Mouse (Mus musculus) megakaryocyte, embryonic 14.5 days (primary cell): ENCODE results near the gene B230217C12Rik. TPM values are rescaled to one million over a fixed set of nuclear protein-coding genes. Genes with fewer than 3 reads are reported as not detected.
A peak's percentile ranks its signal among the peaks of the same experiment; 100 is the strongest.

Source experiments
- H3K27me3 ChIP-seq: replicated peaks from 2 replicates; pipeline ENCODE3; 2012; ENCODE audit warnings: inconsistent platforms
- H3K36me3 ChIP-seq: replicated peaks from 2 replicates; pipeline ENCODE3; 2012; ENCODE audit warnings: low read length, inconsistent platforms, mixed read lengths
- H3K4me1 ChIP-seq: 2 replicates; pipeline ENCODE4 v1.6.1; 2012; ENCODE audit warnings: inconsistent platforms
- H3K4me3 ChIP-seq: replicated peaks from 2 replicates; pipeline ENCODE3; 2012; ENCODE audit warnings: moderate library complexity, mild to moderate bottlenecking, inconsistent platforms
- H3K9me3 ChIP-seq: 2 replicates; pipeline ENCODE4 v1.6.1; 2012; ENCODE audit warnings: inconsistent platforms
- FLI1 ChIP-seq: IDR thresholded peaks from 2 replicates; pipeline ENCODE4 v1.6.1; 2012; ENCODE audit warnings: low read length, inconsistent platforms, mixed read lengths
- GATA1 ChIP-seq: IDR thresholded peaks from 3 replicates; pipeline ENCODE4 v1.6.1; 2012; ENCODE audit warnings: mixed read lengths, low read length, inconsistent platforms, borderline replicate concordance
- polyA plus RNA-seq: library from polyadenylated mRNA; stranded (reverse); fragments of >175 nt; gene quantifications from 2 replicates; pipeline ENCODE4 v1.2.3, GENCODE M21; 2012; ENCODE audit warnings: low replicate concordance; ENCODE audit not compliant: insufficient read depth

Gene B230217C12Rik
- polyA plus RNA-seq, 1 experiment: 1.7 TPM

DNA sequence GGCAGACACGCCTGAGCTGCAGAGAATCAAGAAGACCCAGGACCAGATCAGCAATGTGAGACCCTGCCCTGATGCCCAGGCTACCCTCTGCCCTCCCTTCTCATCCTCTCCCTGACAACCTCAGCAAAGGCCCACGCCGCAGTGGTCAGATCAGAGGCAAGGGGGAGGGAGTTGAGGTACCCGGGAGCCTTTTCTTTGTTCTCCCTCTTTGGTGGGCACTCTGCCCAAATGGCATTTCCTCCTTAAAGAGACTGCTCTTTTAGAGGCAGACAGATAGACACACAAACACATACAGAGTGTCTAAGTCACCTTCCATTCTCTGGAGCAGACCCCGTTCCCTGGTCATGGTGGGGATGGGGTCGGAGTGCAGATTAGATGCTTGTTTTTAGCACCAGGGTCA lies 15.7 kb upstream of the B230217C12Rik start:
- no peaks in the 10 kb centered on the region for H3K27me3 ChIP-seq
- peaks cover 96% of the 10 kb centered on the region for H3K36me3 ChIP-seq
- H3K9me3 ChIP-seq: no peaks in the 10 kb centered on the region
- peak overlapping the region; percentile 29 for H3K4me3 ChIP-seq
- no peak for TF ChIP-seq GATA1
- no peak for TF ChIP-seq FLI1
- peaks cover 97% of the 10 kb centered on the region for H3K4me1 ChIP-seq

GRCm38 (mm10) chr11:97825295-97825694 lies 15.3 kb upstream of the B230217C12Rik start:
- H3K4me3 ChIP-seq: peak overlapping the region; percentile 21
- no peaks in the 10 kb centered on the region for H3K27me3 ChIP-seq
- peaks cover 96% of the 10 kb centered on the region for H3K36me3 ChIP-seq
- TF ChIP-seq FLI1 (no peak), GATA1 (no peak)
- no peaks in the 10 kb centered on the region for H3K9me3 ChIP-seq
- H3K4me1 ChIP-seq: peaks cover 97% of the 10 kb centered on the region

- H3K4me3 ChIP-seq: no peak overlapping the region
Measured at GRCm38 (mm10) chr11:97825971-97826370, 14.6 kb upstream of the B230217C12Rik start.

DNA sequence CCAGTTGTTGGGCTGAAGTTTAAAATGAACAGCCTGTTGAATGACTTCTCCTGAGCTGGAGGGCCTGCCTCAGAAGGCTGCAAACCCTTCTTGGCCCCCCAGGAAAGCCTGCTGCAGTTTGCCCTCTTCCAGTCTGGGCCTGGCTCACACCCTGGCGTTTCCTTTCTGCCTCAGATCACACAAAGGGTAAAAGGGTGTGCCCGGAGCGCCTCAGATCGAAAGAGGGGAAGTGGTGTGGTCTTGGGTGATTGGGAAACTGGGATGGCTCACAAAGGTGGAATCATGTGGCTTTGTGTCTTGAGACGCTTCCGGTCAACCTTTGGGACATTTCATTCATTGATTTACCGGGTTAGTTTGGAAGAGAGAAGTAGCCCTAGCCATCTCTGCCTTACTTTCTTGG lies 14.2 kb upstream of the B230217C12Rik start:
- peaks cover 94% of the 10 kb centered on the region for H3K36me3 ChIP-seq
- H3K9me3 ChIP-seq: no peaks in the 10 kb centered on the region
- H3K4me3 ChIP-seq: peak overlapping the region; percentile 10
- no peaks in the 10 kb centered on the region for H3K27me3 ChIP-seq
- peaks cover 97% of the 10 kb centered on the region for H3K4me1 ChIP-seq
- TF ChIP-seq FLI1: no peak
- TF ChIP-seq GATA1: no peak

More at GRCm38 (mm10) chr11:97825971-97826370, 14.6 kb upstream of the B230217C12Rik start:
- Histone ChIP-seq H3K27me3 (no peaks in the 10 kb centered on the region), H3K36me3 (peaks cover 96% of the 10 kb centered on the region), H3K4me1 (peaks cover 97% of the 10 kb centered on the region), H3K9me3 (no peaks in the 10 kb centered on the region)
- no peak for TF ChIP-seq FLI1
- TF ChIP-seq GATA1: no peak

GRCm38 (mm10) chr11:97827654-97828053 lies 12.9 kb upstream of the B230217C12Rik start:
- Histone ChIP-seq H3K36me3 (peaks cover 93% of the 10 kb centered on the region), H3K4me1 (peaks cover 97% of the 10 kb centered on the region), H3K27me3 (no peaks in the 10 kb centered on the region), H3K4me3 (peak overlapping the region; percentile 75), H3K9me3 (no peaks in the 10 kb centered on the region)
- no peak for TF ChIP-seq FLI1
- no peak for TF ChIP-seq GATA1

- Histone ChIP-seq H3K4me3 (peak overlapping the region; percentile 80), H3K36me3 (peaks cover 95% of the 10 kb centered on the region), H3K9me3 (no peaks in the 10 kb centered on the region), H3K4me1 (peaks cover 97% of the 10 kb centered on the region), H3K27me3 (no peaks in the 10 kb centered on the region)
- TF ChIP-seq FLI1 (no peak), GATA1 (no peak)
Measured at GRCm38 (mm10) chr11:97829365-97829764, 11.2 kb upstream of the B230217C12Rik start.

GRCm38 (mm10) chr11:97829913-97830476 lies 10.6 kb upstream of the B230217C12Rik start:
- Histone ChIP-seq H3K9me3 (no peaks in the 10 kb centered on the region), H3K36me3 (peaks cover 95% of the 10 kb centered on the region), H3K4me1 (peaks cover 96% of the 10 kb centered on the region), H3K27me3 (no peaks in the 10 kb centered on the region), H3K4me3 (peak overlapping the region; percentile 86)
- TF ChIP-seq FLI1 (0 out of 2 replicates have a peak, but pooled peaks have one; percentile 36), GATA1 (no peak)

GRCm38 (mm10) chr11:97830501-97830900 lies 10.1 kb upstream of the B230217C12Rik start:
- Histone ChIP-seq H3K9me3 (no peaks in the 10 kb centered on the region), H3K4me3 (peak overlapping the region; percentile 86)
- no peak for TF ChIP-seq FLI1
- no peak for TF ChIP-seq GATA1

GRCm38 (mm10) chr11:97832001-97832400 lies 8.6 kb upstream of the B230217C12Rik start:
- H3K4me1 ChIP-seq: peaks cover 93% of the 10 kb centered on the region

More at GRCm38 (mm10) chr11:97830501-97830900, 10.1 kb upstream of the B230217C12Rik start:
- no peaks in the 10 kb centered on the region for H3K27me3 ChIP-seq
- H3K4me1 ChIP-seq: peaks cover 93% of the 10 kb centered on the region
- peaks cover 95% of the 10 kb centered on the region for H3K36me3 ChIP-seq

DNA sequence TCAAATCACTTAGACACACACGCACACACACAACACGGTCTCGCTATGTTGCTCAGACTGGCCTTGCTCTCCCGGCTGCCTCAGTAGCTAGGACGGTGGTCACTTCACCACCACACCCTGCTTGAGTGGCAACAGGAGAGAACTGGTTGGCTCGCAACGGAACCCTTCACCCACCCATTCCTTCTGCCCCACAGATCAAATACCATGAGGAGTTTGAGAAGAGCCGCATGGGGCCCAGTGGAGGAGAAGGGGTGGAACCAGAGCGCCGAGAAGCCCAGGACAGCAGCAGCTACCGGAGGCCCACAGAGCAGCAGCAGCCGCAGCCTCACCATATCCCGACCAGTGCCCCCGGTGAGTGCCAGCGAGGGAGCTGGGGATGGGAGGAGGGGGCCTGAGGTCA lies 7.2 kb upstream of the B230217C12Rik start:
- TF ChIP-seq GATA1 (no peak), FLI1 (no peak)
- Histone ChIP-seq H3K4me3 (no peak overlapping the region), H3K9me3 (no peaks in the 10 kb centered on the region), H3K27me3 (no peaks in the 10 kb centered on the region), H3K36me3 (peaks cover 95% of the 10 kb centered on the region), H3K4me1 (peaks cover 93% of the 10 kb centered on the region)

More at GRCm38 (mm10) chr11:97832001-97832400, 8.6 kb upstream of the B230217C12Rik start:
- Histone ChIP-seq H3K4me3 (peak overlapping the region; percentile 44), H3K27me3 (no peaks in the 10 kb centered on the region), H3K9me3 (no peaks in the 10 kb centered on the region), H3K36me3 (peaks cover 95% of the 10 kb centered on the region)
- TF ChIP-seq GATA1: no peak
- no peak for TF ChIP-seq FLI1
